Mouse (Mus musculus): Measurements from ENCODE around the gene Nbl1.

GRCm38 (mm10) chr4:139075041-139075711 is 17.6 kb downstream of the Nbl1 start, which contains the start of gene Htr6:
- no peak for TF ChIP-seq EP300 (optimal IDR thresholded peaks at IDR 0.05)
- TF ChIP-seq CTCF (IDR thresholded peaks at IDR 0.05; ENCODE audit: low read depth): no peak
